Mouse (Mus musculus) cerebellum, adult 2 months (tissue): ENCODE measurements at regions not wholly inside any gene's neighbourhood (a gene's known extent, or its start where the extent isn't known, plus 50 kb on each side); places are given as distances from the start of the nearest gene placed in this dataset.

Experiments
- CTCF ChIP-seq: fragments of 200-500 bp; IDR thresholded peaks from 2 replicates; pipeline ENCODE4 v1.5.1; 2011; ENCODE audit warnings: low read depth, mild to moderate bottlenecking, control low read depth, low read length, moderate library complexity, borderline replicate concordance; ENCODE audit not compliant: insufficient read depth
- POLR2A ChIP-seq: fragments of 200-500 bp; IDR thresholded peaks from 2 replicates; pipeline ENCODE4 v1.6.1; 2011; ENCODE audit warnings: low read length, control low read depth, borderline replicate concordance; ENCODE audit not compliant: insufficient read depth

DNA sequence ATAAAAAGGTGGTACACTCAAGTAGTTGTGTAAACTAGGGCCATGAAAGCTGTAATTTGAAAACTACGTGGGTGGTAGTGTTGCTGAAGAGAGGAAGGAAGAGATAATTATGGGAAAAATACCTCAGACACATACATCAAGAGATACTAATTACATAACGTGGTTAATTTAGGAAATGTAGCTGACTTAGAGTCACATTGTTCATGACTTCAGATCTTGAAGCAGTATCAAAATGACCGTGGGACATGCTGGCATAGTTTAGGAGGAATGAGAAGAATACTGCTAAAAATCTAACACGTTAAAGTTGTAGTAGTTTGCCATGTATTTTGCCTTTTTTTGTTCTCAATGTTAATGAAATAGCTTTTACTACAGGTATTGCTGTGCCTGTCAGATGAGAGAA lies 445.9 kb upstream of the Sel1l start:
- no peak for TF ChIP-seq POLR2A
- TF ChIP-seq CTCF: no peak
